ENCODE assay signal across 31 mouse cellular contexts in the genomic region with DNA sequence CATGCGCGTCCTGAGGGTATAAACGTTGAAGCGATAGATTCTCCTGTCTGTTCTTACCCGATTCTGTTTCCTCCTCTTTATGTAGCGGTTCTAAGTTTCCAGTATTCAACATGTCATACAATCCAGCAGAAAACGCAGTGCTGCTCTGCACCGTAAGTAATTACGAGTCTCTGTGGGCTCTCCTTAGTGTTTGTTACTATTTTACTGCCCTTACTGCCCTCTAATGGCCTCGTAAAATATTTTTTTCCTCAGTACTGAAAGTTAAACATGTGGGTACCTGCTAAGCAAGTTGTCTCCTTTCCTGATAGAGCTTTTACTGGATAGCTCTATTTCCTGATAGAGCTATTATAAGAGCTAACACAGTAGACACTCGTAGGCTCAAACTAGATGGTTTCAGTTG. TPM values are rescaled to one million over a fixed set of nuclear protein-coding genes. Genes with fewer than 3 reads are reported as not detected.
A peak's percentile ranks its signal among the peaks of the same experiment; 100 is the strongest.
DNase-seq lines count a peak whose midpoint lies in the region; ATAC-seq and TF ChIP-seq lines count a peak whose summit lies in the region.
"Had no signal": no experiment of that assay in that cellular context is flagged by ENCODE, and none has a peak within 500 bp of the region (broad histone marks: within the 10 kb centered on the region; RNA-seq: fewer than 3 reads in every experiment).

No protein-coding gene starts in this region.

- no peaks in the 10 kb centered on the region for H3K27me3 ChIP-seq in forebrain, postnatal 0 days (ENCODE audit: insufficient read depth, low read length)
- no peaks in the 10 kb centered on the region for H3K27me3 ChIP-seq in forebrain, embryonic 11.5 days (ENCODE audit: control insufficient read depth, insufficient read depth, low read length)
- no peaks in the 10 kb centered on the region for H3K27me3 ChIP-seq in kidney, adult 2 months (replicated peaks; ENCODE audit: control insufficient read depth, insufficient read depth, low read length)
- H3K27me3 ChIP-seq in midbrain, embryonic 14.5 days (ENCODE audit: control insufficient read depth, insufficient read depth, low read length): no peaks in the 10 kb centered on the region
- H3K27me3 ChIP-seq in midbrain, embryonic 16.5 days (ENCODE audit: control insufficient read depth, insufficient read depth, low read depth, low read length): no peaks in the 10 kb centered on the region
- H3K27me3 ChIP-seq: CH12.LX; heart, embryonic 12.5 days; hindbrain, embryonic 15.5 days; limb, embryonic 15.5 days; Patski had no signal

- 78% methylated on average over 11 of the region's 11 CpGs for WGBS in forebrain, postnatal 0 days
- WGBS in forebrain, embryonic 11.5 days: 90% methylated on average over 11 of the region's 11 CpGs
- 60% methylated on average over 11 of the region's 11 CpGs for WGBS in kidney, adult 2 months
- 79% methylated on average over 11 of the region's 11 CpGs for WGBS in midbrain, embryonic 14.5 days
- 78% methylated on average over 11 of the region's 11 CpGs for WGBS in midbrain, embryonic 16.5 days

- DNase-seq in forebrain, postnatal 0 days: no peak
- no peak for DNase-seq in forebrain, embryonic 11.5 days (ENCODE audit: low spot score)
- DNase-seq in kidney, adult 2 months: peak; percentile 23
- DNase-seq in kidney, adult 11 months: no peak
- peak; percentile 59 for DNase-seq in midbrain, embryonic 14.5 days
- DNase-seq in retina, postnatal 1 day: peak; percentile 17
- DNase-seq in cerebellum, postnatal 36 days: no peak
- DNase-seq: B cell, adult 2 months; cerebellum, adult 11-12 months; cerebellum, postnatal 10 days; heart, postnatal 4 days; kidney, adult 18-20 months; kidney, postnatal 36 days; right cerebral cortex, postnatal 25 days; spleen, adult 18-20 months; thymus, postnatal 14 days had no signal

- no peak overlapping the region for H3K27ac ChIP-seq in forebrain, postnatal 0 days (ENCODE audit: low read depth, low read length)
- no peak overlapping the region for H3K27ac ChIP-seq in forebrain, embryonic 11.5 days (ENCODE audit: low read depth, low read length)
- no peak overlapping the region for H3K27ac ChIP-seq in kidney, adult 2 months (ENCODE audit: insufficient read depth, low read depth, low read length)
- H3K27ac ChIP-seq in midbrain, embryonic 14.5 days (replicated peaks; ENCODE audit: low read depth, low read length): no peak overlapping the region
- H3K27ac ChIP-seq in midbrain, embryonic 16.5 days (ENCODE audit: low read length): no peak overlapping the region
- H3K27ac ChIP-seq: forebrain, embryonic 10.5 days; hindbrain, embryonic 15.5 days; limb, embryonic 15.5 days; liver, embryonic 14.5 days; macrophage had no signal

- no peak overlapping the region for H3K4me2 ChIP-seq in forebrain, postnatal 0 days (ENCODE audit: low read depth)
- no peak overlapping the region for H3K4me2 ChIP-seq in forebrain, embryonic 11.5 days (ENCODE audit: low read depth, low read length, severe bottlenecking)
- no peak overlapping the region for H3K4me2 ChIP-seq in midbrain, embryonic 14.5 days (ENCODE audit: low read length)
- H3K4me2 ChIP-seq in midbrain, embryonic 16.5 days (ENCODE audit: low read length): no peak overlapping the region
- H3K4me2 ChIP-seq: heart, embryonic 12.5 days; hindbrain, embryonic 15.5 days; limb, embryonic 15.5 days; midbrain, embryonic 11.5 days had no signal

- H3K4me3 ChIP-seq in forebrain, postnatal 0 days (ENCODE audit: low read depth, low read length): no peak overlapping the region
- H3K4me3 ChIP-seq in forebrain, embryonic 11.5 days (ENCODE audit: low read depth, low read length): no peak overlapping the region
- H3K4me3 ChIP-seq in kidney, adult 2 months (ENCODE audit: insufficient read depth, low read depth, low read length): no peak overlapping the region
- H3K4me3 ChIP-seq in midbrain, embryonic 14.5 days (replicated peaks; ENCODE audit: low read depth, low read length): no peak overlapping the region
- no peak overlapping the region for H3K4me3 ChIP-seq in midbrain, embryonic 16.5 days (ENCODE audit: low read depth, low read length)
- H3K4me3 ChIP-seq: forebrain, embryonic 10.5 days; heart, embryonic 12.5 days; hindbrain, embryonic 15.5 days; limb, embryonic 15.5 days had no signal

- H3K9ac ChIP-seq in forebrain, postnatal 0 days: no peak overlapping the region
- H3K9ac ChIP-seq in forebrain, embryonic 11.5 days (ENCODE audit: low read length): no peak overlapping the region
- no peak overlapping the region for H3K9ac ChIP-seq in midbrain, embryonic 14.5 days (replicated peaks; ENCODE audit: low read length)
- no peak overlapping the region for H3K9ac ChIP-seq in midbrain, embryonic 16.5 days (ENCODE audit: low read depth, low read length)
- H3K9ac ChIP-seq: heart, embryonic 12.5 days; hindbrain, embryonic 15.5 days; limb, embryonic 15.5 days; liver, embryonic 14.5 days had no signal

- peaks cover 87% of the 10 kb centered on the region for H3K36me3 ChIP-seq in forebrain, postnatal 0 days (ENCODE audit: insufficient read depth)
- H3K36me3 ChIP-seq in forebrain, embryonic 11.5 days (ENCODE audit: control insufficient read depth, insufficient read depth, low read length): peaks cover 16% of the 10 kb centered on the region
- H3K36me3 ChIP-seq in kidney, adult 2 months (ENCODE audit: control insufficient read depth, insufficient read depth, low read length): peaks cover 32% of the 10 kb centered on the region
- H3K36me3 ChIP-seq in midbrain, embryonic 14.5 days (ENCODE audit: control insufficient read depth, insufficient read depth, low read length): peaks cover 94% of the 10 kb centered on the region
- peaks cover 60% of the 10 kb centered on the region for H3K36me3 ChIP-seq in midbrain, embryonic 16.5 days (ENCODE audit: control insufficient read depth, insufficient read depth, low read length)

- no peak for TF ChIP-seq POLR2A in kidney, adult 2 months (IDR thresholded peaks at IDR 0.05; ENCODE audit: low read depth, low read length)

- no peak for ATAC-seq in forebrain, postnatal 0 days
- ATAC-seq in forebrain, embryonic 11.5 days (replicated peaks; ENCODE audit: low FRiP score): no peak
- no peak for ATAC-seq in midbrain, embryonic 14.5 days (ENCODE audit: low FRiP score, low TSS enrichment)
- ATAC-seq in midbrain, embryonic 16.5 days: no peak
- ATAC-seq: Patski had no signal

- no peaks in the 10 kb centered on the region for H3K9me3 ChIP-seq in forebrain, postnatal 0 days (ENCODE audit: low read length)
- H3K9me3 ChIP-seq in forebrain, embryonic 11.5 days (ENCODE audit: control insufficient read depth, low read length): no peaks in the 10 kb centered on the region
- H3K9me3 ChIP-seq in midbrain, embryonic 14.5 days (ENCODE audit: control insufficient read depth, low read length): no peaks in the 10 kb centered on the region
- H3K9me3 ChIP-seq in midbrain, embryonic 16.5 days (replicated peaks; ENCODE audit: control insufficient read depth, low read length, poor library complexity, severe bottlenecking): no peaks in the 10 kb centered on the region
- H3K9me3 ChIP-seq: forebrain, embryonic 10.5 days; G1E; heart, embryonic 12.5 days; hindbrain, embryonic 15.5 days; limb, embryonic 15.5 days had no signal

- H3K4me1 ChIP-seq in forebrain, postnatal 0 days (ENCODE audit: insufficient read depth): no peaks in the 10 kb centered on the region
- no peaks in the 10 kb centered on the region for H3K4me1 ChIP-seq in forebrain, embryonic 11.5 days (replicated peaks; ENCODE audit: control insufficient read depth, insufficient read depth, low read length)
- no peaks in the 10 kb centered on the region; the same call in 1 of the 2 replicates for H3K4me1 ChIP-seq in kidney, adult 2 months (ENCODE audit: control insufficient read depth, insufficient read depth, low read length)
- no peaks in the 10 kb centered on the region for H3K4me1 ChIP-seq in midbrain, embryonic 14.5 days (ENCODE audit: control insufficient read depth, insufficient read depth, low read length)
- H3K4me1 ChIP-seq in midbrain, embryonic 16.5 days (ENCODE audit: control insufficient read depth, insufficient read depth, low read length): no peaks in the 10 kb centered on the region
- H3K4me1 ChIP-seq: forebrain, embryonic 10.5 days; heart, embryonic 12.5 days; hindbrain, embryonic 15.5 days; limb, embryonic 15.5 days had no signal

- peak; percentile 20; the same call in 1 of the 2 replicates for TF ChIP-seq CTCF in forebrain, postnatal 0 days (IDR thresholded peaks at IDR 0.05; ENCODE audit: low read depth)
- no peak for TF ChIP-seq CTCF in kidney, adult 2 months (conservative IDR thresholded peaks at IDR 0.05; ENCODE audit: insufficient read depth, insufficient read length, low read depth, low read length)

RNA-seq across cellular contexts. Expression of gene Pex19, which starts 21.5 kb away (rescaled TPM):
- 150 and 161 TPM in 2 replicates for total RNA-seq in forebrain, postnatal 0 days (2014; rRNA removed)
- polyA plus RNA-seq in forebrain, postnatal 0 days (2015; fragmentation: Nextera tagmentation; extraction: Ambion mirVana): 130 and 136 TPM in 2 replicates
- 146 and 150 TPM in 2 replicates for polyA plus RNA-seq in forebrain, embryonic 11.5 days (2014; fragmentation: Nextera tagmentation; extraction: Ambion mirVana)
- polyA plus RNA-seq in kidney, adult 2 months (2012; rRNA removed): 110 and 125 TPM in 2 replicates
- polyA plus RNA-seq in midbrain, embryonic 14.5 days (2014; fragmentation: Nextera tagmentation; extraction: Ambion mirVana): 122 and 156 TPM in 2 replicates
- polyA plus RNA-seq in midbrain, embryonic 16.5 days (2015; fragmentation: Nextera tagmentation; extraction: Ambion mirVana): 160 and 162 TPM in 2 replicates

RNA-seq across cellular contexts. Expression of gene Ncstn, which starts 22.5 kb away (rescaled TPM):
- total RNA-seq in forebrain, postnatal 0 days (2014; rRNA removed): 61.9 and 73.1 TPM in 2 replicates
- 77.1 and 93.9 TPM in 2 replicates for polyA plus RNA-seq in forebrain, postnatal 0 days (2015; fragmentation: Nextera tagmentation; extraction: Ambion mirVana)
- polyA plus RNA-seq in forebrain, embryonic 11.5 days (2014; fragmentation: Nextera tagmentation; extraction: Ambion mirVana): 107 and 117 TPM in 2 replicates
- polyA plus RNA-seq in kidney, adult 2 months (2012; rRNA removed): 94.0 and 98.3 TPM in 2 replicates
- polyA plus RNA-seq in midbrain, embryonic 14.5 days (2014; fragmentation: Nextera tagmentation; extraction: Ambion mirVana): 97.7 and 117 TPM in 2 replicates
- polyA plus RNA-seq in midbrain, embryonic 16.5 days (2015; fragmentation: Nextera tagmentation; extraction: Ambion mirVana): 105 and 107 TPM in 2 replicates

RNA-seq across cellular contexts. Expression of gene Copa, which starts 22.8 kb away (rescaled TPM):
- 199 and 241 TPM in 2 replicates for total RNA-seq in forebrain, postnatal 0 days (2014; rRNA removed)
- 127 and 151 TPM in 2 replicates for polyA plus RNA-seq in forebrain, postnatal 0 days (2015; fragmentation: Nextera tagmentation; extraction: Ambion mirVana)
- 182 and 187 TPM in 2 replicates for polyA plus RNA-seq in forebrain, embryonic 11.5 days (2014; fragmentation: Nextera tagmentation; extraction: Ambion mirVana)
- polyA plus RNA-seq in kidney, adult 2 months (2012; rRNA removed): 60.4 and 74.9 TPM in 2 replicates
- polyA plus RNA-seq in midbrain, embryonic 14.5 days (2014; fragmentation: Nextera tagmentation; extraction: Ambion mirVana): 96.5 and 188 TPM in 2 replicates
- polyA plus RNA-seq in midbrain, embryonic 16.5 days (2015; fragmentation: Nextera tagmentation; extraction: Ambion mirVana): 209 and 222 TPM in 2 replicates

RNA-seq across cellular contexts. Expression of gene Dcaf8, which starts 42.8 kb away (rescaled TPM):
- 66.8 and 76.8 TPM in 2 replicates for total RNA-seq in forebrain, postnatal 0 days (2014; rRNA removed)
- polyA plus RNA-seq in forebrain, postnatal 0 days (2015; fragmentation: Nextera tagmentation; extraction: Ambion mirVana): 49.4 and 62.7 TPM in 2 replicates
- polyA plus RNA-seq in forebrain, embryonic 11.5 days (2014; fragmentation: Nextera tagmentation; extraction: Ambion mirVana): 116 and 118 TPM in 2 replicates
- polyA plus RNA-seq in kidney, adult 2 months (2012; rRNA removed): 93.4 and 95.1 TPM in 2 replicates
- 63.5 and 79.8 TPM in 2 replicates for polyA plus RNA-seq in midbrain, embryonic 14.5 days (2014; fragmentation: Nextera tagmentation; extraction: Ambion mirVana)
- polyA plus RNA-seq in midbrain, embryonic 16.5 days (2015; fragmentation: Nextera tagmentation; extraction: Ambion mirVana): 84.7 and 84.9 TPM in 2 replicates

RNA-seq across cellular contexts. Expression of gene Nhlh1, which starts 47.7 kb away (rescaled TPM):
- 0.95 and 1.0 TPM in 2 replicates for total RNA-seq in forebrain, postnatal 0 days (2014; rRNA removed)
- polyA plus RNA-seq in forebrain, postnatal 0 days (2015; fragmentation: Nextera tagmentation; extraction: Ambion mirVana): 0.20 and 0.47 TPM in 2 replicates
- polyA plus RNA-seq in forebrain, embryonic 11.5 days (2014; fragmentation: Nextera tagmentation; extraction: Ambion mirVana): 6.0 and 7.6 TPM in 2 replicates
- not detected in 2 replicates for polyA plus RNA-seq in kidney, adult 2 months (2012; rRNA removed)
- 3.6 and 5.5 TPM in 2 replicates for polyA plus RNA-seq in midbrain, embryonic 14.5 days (2014; fragmentation: Nextera tagmentation; extraction: Ambion mirVana)
- 0.45 and 1.2 TPM in 2 replicates for polyA plus RNA-seq in midbrain, embryonic 16.5 days (2015; fragmentation: Nextera tagmentation; extraction: Ambion mirVana)
- total RNA-seq: adrenal gland, adult 18-20 months; CH12.LX; G1E; gastrocnemius, adult 8-10 months; granulocyte monocyte progenitor cell, adult 5-6 weeks; heart, postnatal 4 days had no signal
- polyA plus RNA-seq: heart, embryonic 12.5 days; liver, embryonic 14.5 days; lung, embryonic 16.5 days; macrophage; Patski had no signal

Comparison
In these comparisons a context has a peak if more than half of its experiments do, and no peak if none do; other contexts are left out.
1. DNase-seq: peak in kidney, adult 2 months (single experiment), midbrain, embryonic 14.5 days (single experiment) and retina, postnatal 1 day (single experiment); none in forebrain, postnatal 0 days (single experiment), forebrain, embryonic 11.5 days (single experiment), kidney, adult 11 months (single experiment) and cerebellum, postnatal 36 days (0 of 2).